Mouse (Mus musculus) cerebellum, adult 18-20 months (tissue): Measurements from ENCODE around the gene Clcnkb.
A peak's percentile ranks its signal among the peaks of the same experiment; 100 is the strongest.

ENCODE experiments used
- DNase-seq, 2 experiments: peaks; one replicate each; pipeline ENCODE4 v3.0.0; 2021

Clcnkb gene

GRCm38 (mm10) chr4:141400171-141400570, 15.6 kb downstream of the Clcnkb start:
- DNase-seq = no peak

- DNase-seq = no peak
These were observed 17.3 kb downstream of the Clcnkb start, which contains the start of gene Clcnka for GRCm38 (mm10) chr4:141398545-141398944. Clcnka (minus strand) TSS chr4:141398724.

GRCm38 (mm10) chr4:141397861-141398260, 18.0 kb downstream of the Clcnkb start:
- DNase-seq = no peak

DNA sequence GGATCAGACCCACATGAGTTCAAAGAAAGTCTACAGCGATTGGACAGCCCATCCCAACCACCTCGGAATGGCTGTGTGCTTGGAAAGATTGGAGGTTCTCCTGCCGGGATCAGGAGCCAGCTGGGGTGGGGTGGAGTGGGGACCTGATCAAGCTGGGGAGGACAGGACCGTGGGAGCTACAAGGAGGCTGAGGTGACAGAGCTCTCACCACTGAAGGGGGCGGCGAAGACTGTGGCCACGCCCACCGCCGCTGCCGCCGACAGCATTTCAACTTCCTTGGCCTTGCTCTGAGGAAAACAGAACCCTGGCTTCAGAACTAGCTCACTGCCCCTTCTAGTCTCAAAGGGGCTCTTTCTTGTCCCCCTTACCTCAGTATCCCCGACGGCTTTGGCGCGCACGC, 21.1 kb downstream of the Clcnkb start:
- DNase-seq = no peak

- DNase-seq = no peak
These were observed 24.5 kb downstream of the Clcnkb start for GRCm38 (mm10) chr4:141391293-141391692.

- DNase-seq = no peak
These were observed 26.3 kb downstream of the Clcnkb start for GRCm38 (mm10) chr4:141389366-141390150.

GRCm38 (mm10) chr4:141387933-141388332, 27.9 kb downstream of the Clcnkb start:
- DNase-seq = no peak

DNA sequence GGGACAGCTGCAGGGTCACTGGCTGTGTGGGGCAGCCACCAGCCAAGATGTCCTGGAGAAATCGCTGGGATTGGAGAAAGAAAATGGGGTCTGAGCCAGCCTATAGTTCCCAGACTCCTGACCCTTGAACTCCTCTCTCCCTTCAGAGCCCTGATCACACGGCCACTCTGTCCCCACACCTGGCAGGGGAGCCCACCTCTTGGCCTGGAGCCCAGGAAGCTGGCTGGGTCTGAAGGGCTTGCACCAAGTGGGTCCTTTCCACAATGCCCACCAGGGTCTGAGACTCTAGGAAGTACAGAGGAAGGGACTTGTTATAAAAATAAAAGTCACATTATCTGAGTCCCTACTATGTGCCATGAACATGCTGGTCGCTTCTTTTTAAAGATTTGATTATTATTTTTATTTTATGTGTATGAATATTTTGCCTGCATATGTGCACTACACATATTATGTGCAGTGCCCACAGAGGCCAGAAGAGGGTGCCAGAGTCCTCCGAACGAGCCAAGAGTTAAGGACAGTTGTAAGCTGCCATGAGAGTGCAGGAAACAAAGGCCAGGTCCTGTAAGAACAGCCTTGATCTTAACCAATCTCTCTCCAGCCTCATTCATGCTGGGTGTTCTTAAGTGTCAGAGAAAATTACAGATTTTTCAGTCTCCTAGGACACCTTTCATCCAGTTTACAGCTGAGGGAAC, 28.6 kb downstream of the Clcnkb start:
- peak; percentile 61 to 65 for DNase-seq

GRCm38 (mm10) chr4:141386150-141386549, 29.7 kb downstream of the Clcnkb start:
- DNase-seq = no peak

DNA sequence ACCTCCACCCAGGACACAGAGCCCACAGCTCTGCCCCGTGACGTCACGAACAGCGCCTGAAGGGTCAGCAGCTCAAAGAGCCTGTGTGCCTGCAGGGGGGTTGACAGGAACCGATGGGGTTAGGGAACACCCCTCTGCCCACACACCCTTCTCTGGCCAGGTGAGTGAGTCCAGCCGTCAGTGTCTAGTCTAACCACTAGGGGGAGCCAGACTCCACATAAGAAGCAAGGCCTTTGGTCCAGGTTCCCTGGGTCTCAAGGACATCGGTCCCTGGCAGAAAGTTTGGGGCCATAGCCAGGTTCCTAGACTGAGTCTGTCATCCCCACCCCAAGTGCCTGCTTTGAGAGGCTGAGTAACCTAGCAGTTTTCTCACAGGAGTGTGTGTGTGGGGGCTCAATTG, 30.5 kb downstream of the Clcnkb start:
- peak; percentile 54 to 57 for DNase-seq

- DNase-seq = no peak
These were observed 33.4 kb downstream of the Clcnkb start for GRCm38 (mm10) chr4:141382406-141382805.

DNA sequence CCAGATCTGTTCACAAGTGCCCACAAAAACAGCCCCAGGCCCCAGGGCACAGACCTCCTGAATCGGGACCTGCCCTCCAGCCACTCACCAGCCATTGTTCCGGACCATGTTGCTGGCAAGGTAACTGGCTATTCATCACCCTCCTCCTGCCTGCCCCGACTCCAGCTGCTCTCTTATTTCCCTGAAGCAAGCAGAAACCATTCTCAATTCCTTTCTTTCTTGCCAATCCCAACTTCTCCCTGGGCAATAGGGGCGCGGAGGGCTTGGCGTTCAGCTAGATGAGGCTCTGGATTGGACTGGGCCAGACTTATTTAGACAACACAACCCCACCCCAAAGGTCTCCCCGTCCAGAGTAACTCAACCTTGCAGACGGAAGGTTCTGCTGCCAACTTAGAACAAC, 36.1 kb downstream of the Clcnkb start:
- DNase-seq = no peak

GRCm38 (mm10) chr4:141372426-141372825, 43.4 kb downstream of the Clcnkb start:
- no peak for DNase-seq

DNA sequence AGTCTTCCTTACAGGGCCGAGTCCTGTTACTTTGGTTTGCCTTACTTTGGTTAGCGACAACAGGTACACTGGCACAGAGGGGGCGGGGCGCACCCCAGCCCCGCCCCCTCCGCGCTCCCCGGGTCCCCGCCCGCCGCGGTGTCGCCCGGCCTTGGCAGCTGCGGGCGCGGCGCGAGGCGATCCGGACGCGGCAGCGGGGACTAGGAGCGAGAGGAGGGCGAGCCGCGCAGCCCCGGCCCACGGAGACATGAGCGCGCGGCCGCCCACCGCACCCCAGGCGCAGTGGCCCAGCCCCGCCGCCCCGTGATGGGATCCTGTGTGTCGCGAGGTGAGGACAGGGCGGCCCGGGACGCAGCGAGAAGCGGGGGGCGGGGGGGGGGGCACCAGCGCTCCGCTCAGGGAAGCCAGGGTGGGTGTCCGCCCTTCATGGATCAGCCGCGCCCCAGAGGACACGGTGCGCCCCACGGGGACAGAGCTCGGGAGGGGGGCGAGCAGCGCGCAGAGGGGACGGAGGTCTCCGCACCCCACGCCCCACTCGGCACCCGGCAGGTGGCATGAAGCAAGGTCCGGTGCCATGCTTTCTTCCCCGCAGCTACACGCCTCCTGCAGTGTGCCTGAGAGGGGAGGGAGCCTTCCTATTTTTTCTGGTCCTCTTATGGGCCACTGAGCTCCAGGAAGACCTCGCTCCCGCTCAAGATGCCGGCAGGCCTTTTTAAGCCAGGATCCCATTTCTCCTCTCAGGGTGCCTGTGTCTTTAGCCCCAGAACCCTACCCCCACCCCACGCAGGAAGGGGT, 47.6 kb downstream of the Clcnkb start, which contains the start of gene Fam131c:
Fam131c (plus strand) TSS at position 224 of the 795 bp plus-strand sequence.
- peak in 1 of 2 experiments; percentile 28 for DNase-seq

DNA sequence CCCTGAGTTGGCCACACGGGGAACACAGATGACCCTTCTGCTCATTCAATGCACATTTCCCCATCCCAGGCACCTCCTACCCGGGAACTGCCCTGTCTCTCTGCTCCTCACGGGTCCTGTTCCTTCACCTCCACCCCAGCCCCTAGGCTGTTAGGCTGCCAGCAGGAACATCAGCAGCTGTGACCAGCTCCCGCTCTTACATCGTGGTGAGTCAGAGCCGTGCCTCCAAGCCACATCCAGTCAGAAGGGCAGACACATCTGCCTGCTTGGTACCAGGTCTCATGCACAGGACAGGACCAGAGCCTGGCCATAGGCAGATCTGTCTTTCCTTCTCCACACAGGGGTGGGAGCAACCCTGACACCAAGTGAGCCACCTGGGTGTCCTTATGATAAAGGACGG, 49.9 kb downstream of the Clcnkb start:
- no peak for DNase-seq

DNA sequence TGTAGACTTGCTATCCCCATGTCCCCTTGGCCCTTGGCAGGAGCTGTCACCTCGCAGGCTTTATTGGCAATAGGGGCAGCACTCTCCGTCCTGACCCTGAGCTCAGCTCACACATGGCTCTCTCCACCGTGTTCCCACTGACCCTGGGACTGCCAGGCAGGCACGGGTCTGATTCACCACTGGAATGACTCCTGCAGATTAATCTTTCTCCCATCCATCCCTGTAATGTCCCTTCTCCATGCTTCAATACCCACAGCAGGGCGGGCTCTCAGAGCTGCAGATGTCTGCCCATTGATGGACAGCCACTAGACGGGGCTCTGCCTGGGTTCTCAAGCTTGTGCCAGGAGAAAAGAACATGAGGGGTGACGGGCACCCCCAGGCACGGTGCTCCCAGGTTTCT, 50.7 kb downstream of the Clcnkb start:
- no peak for DNase-seq

DNA sequence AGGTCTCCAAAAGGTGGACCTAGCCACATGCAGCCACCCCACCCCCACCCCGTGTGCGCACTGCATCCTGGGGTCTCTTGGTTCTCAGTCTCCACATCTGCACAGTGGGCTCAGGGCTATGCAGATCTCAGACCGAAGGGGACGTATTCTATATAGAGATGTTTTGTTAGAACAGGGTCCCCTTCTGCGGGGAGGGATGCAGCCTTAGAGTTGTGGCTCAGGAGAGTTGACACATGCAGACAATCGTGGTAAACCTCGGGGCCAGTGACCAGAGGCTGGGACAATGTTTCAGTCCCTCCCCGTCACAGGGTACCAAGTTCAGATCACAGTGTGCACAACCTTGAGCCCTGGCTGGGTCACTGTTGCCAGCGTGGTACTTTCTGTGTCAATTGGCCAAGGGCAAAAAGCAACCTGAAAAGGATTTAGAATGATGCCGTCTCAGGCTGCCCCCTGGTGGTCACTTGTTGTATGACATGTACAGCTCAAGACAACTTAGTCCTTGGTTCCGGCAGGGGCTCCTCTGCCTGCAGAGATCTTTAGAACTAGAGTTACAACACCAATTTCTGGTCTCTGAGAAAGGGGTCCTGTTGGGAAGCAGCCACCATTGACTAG, 52.8 kb downstream of the Clcnkb start:
- peak; percentile 58 to 81 for DNase-seq

DNA sequence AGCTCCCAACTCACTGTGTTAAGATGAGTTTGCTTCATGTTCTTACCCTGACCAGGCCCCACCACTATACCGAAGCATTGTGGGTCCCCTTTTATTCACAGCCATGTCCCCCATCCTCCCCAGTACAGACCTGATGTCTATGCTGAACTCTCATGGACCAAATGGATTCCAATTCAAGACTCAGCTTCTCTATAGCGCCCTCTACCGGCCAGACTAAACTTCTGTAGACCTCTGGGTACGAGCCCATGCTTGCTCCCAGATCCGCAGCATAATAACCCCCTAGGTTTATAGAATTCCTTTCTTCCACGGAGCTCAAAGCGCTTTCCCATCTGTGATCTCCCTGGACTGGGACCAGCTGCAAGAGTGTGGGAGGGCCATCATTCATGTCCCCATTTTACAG, 55.0 kb downstream of the Clcnkb start:
- no peak for DNase-seq

DNA sequence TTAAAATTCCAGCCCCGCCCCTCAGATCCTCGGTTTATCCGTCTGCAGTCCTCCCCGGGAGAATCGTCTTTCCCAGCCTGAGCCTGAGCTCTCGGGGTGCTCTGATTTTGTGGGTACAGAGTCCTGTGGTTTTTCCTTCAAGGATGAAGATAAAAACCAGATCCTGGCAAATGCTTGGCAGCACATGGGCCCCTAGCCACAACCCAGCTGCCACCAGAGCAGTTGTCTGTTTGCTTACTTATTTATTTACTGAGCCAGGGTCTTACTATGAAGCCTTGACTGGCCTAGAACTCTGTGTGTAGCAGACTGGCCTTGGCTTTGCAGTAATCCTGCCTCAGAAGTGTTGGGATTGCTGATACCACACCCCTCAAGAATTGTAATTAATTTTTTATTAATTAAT, 56.6 kb downstream of the Clcnkb start:
- no peak for DNase-seq

GRCm38 (mm10) chr4:141357811-141358210, 58.0 kb downstream of the Clcnkb start:
- no peak for DNase-seq
